Mouse (Mus musculus): Measurements from ENCODE around the gene Gpr182.
A peak's percentile ranks its signal among the peaks of the same experiment; 100 is the strongest.

DNA sequence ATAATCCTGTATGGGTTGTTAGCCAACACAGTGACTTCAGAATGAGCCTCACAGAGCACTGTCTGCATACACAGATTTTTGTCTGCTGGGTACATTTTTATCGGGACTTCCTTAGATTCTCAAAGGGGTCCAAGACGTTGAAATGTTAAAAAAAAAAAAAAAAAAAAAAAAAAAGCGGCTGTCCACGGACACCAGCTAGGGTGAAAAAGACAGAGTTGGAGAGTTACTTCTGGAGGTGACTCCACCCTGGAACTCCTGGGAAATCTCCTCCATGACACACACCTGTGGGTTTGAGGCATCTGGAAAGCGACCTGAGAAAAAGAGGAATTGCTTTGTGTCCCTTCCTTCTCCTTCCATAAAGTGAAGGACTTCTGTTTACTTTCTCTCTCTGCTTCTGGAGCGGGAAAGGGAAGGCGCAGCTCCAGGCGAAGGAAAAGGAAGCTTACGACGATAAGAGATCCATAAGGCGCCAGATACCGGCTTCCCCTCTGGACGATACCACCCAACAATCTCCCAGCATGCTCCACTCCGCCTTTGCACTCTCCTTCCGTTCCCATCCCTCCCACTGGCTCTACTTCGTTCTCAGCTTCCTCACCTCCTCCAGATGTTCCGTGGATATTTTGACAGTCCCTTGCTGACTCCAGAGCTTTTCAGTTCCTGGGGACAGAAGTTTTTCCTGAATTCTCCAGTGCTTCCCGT lies 4.4 kb upstream of the Gpr182 start:
- TF ChIP-seq CTCF (IDR thresholded peaks at IDR 0.05) (no peak), EP300 (IDR thresholded peaks at IDR 0.05; ENCODE audit: insufficient read depth, low read depth, low read length) (peak; percentile 64; the same call in 1 of the 2 replicates)

All from heart, adult 2 months (tissue).